ENCODE assay signal across 7 mouse cellular contexts in genomic region chr10:81408871-81409291, GRCm38 (mm10). TPM values are rescaled to one million over a fixed set of nuclear protein-coding genes. Genes with fewer than 3 reads are reported as not detected.
DNase-seq lines count a peak whose midpoint lies in the region; ATAC-seq and TF ChIP-seq lines count a peak whose summit lies in the region.

No protein-coding gene starts in this region.

- WGBS in embryonic facial prominence, embryonic 12.5 days, result 16% methylated on average over 9 of the region's 9 CpGs
- WGBS in heart, embryonic 12.5 days, result 20% methylated on average over 9 of the region's 9 CpGs
- 15% methylated on average over 9 of the region's 9 CpGs for WGBS in kidney, postnatal 0 days

- no peak overlapping the region for H3K9ac ChIP-seq in ES-Bruce4 (ENCODE audit: low read depth, poor library complexity, severe bottlenecking)
- H3K9ac ChIP-seq in embryonic facial prominence, embryonic 12.5 days, result no peak overlapping the region
- H3K9ac ChIP-seq in heart, embryonic 12.5 days, result peak overlapping the region; percentile 15; the same call in 1 of the 2 replicates
- H3K9ac ChIP-seq in kidney, postnatal 0 days (ENCODE audit: low read depth, low read length), result no peak overlapping the region

- 0 out of 2 replicates have a peak overlapping the region, but pooled peaks have one; percentile 21 for H3K27ac ChIP-seq in ES-Bruce4 (ENCODE audit: insufficient read depth, low read length)
- 0 out of 2 replicates have a peak overlapping the region, but pooled peaks have one; percentile 54 for H3K27ac ChIP-seq in embryonic facial prominence, embryonic 12.5 days
- H3K27ac ChIP-seq in heart, embryonic 12.5 days (ENCODE audit: poor library complexity, severe bottlenecking), result peak overlapping the region; percentile 92
- H3K27ac ChIP-seq in kidney, postnatal 0 days, result peak overlapping the region; percentile 69

- H3K27me3 ChIP-seq in ES-Bruce4 (ENCODE audit: control insufficient read depth, insufficient read depth, low read length, poor library complexity, severe bottlenecking), result no peaks in the 10 kb centered on the region
- H3K27me3 ChIP-seq in embryonic facial prominence, embryonic 12.5 days, result peaks cover 27% of the 10 kb centered on the region
- H3K27me3 ChIP-seq in heart, embryonic 12.5 days (replicated peaks), result 0 out of 2 replicates have a peak, but pooled peaks cover 5% of the 10 kb centered on the region
- no peaks in the 10 kb centered on the region for H3K27me3 ChIP-seq in kidney, postnatal 0 days (ENCODE audit: insufficient read depth, low read length)

- no peak for TF ChIP-seq EP300 in ES-Bruce4 (IDR thresholded peaks at IDR 0.05; ENCODE audit: insufficient read depth, low read depth, low read length)

- 0 out of 2 replicates have a peak overlapping the region, but pooled peaks have one; percentile 18 for H3K4me3 ChIP-seq in ES-Bruce4 (ENCODE audit: low read depth, low read length)
- H3K4me3 ChIP-seq in embryonic facial prominence, embryonic 12.5 days, result no peak overlapping the region
- H3K4me3 ChIP-seq in heart, embryonic 12.5 days, result no peak overlapping the region
- no peak overlapping the region for H3K4me3 ChIP-seq in kidney, postnatal 0 days (replicated peaks; ENCODE audit: low read depth, low read length)

- peak; percentile 92 for DNase-seq in adrenal gland, postnatal 10 days
- DNase-seq in kidney, postnatal 0 days (ENCODE audit: low spot score), result peak; percentile 82
- peak; percentile 94 for DNase-seq in lung, postnatal 25 days (ENCODE audit: low spot score)
- DNase-seq in spleen, adult 18-20 months, result peak; percentile 65 to 83

- H3K36me3 ChIP-seq in ES-Bruce4 (ENCODE audit: control insufficient read depth, insufficient read depth, low read length, poor library complexity, severe bottlenecking), result no peaks in the 10 kb centered on the region
- peaks cover 35% of the 10 kb centered on the region for H3K36me3 ChIP-seq in embryonic facial prominence, embryonic 12.5 days
- H3K36me3 ChIP-seq in heart, embryonic 12.5 days, result peaks cover 43% of the 10 kb centered on the region
- peaks cover 27% of the 10 kb centered on the region for H3K36me3 ChIP-seq in kidney, postnatal 0 days (ENCODE audit: insufficient read depth, low read length)

- no peaks in the 10 kb centered on the region for H3K9me3 ChIP-seq in ES-Bruce4 (replicated peaks; ENCODE audit: control insufficient read depth, insufficient read depth, low read length, poor library complexity, severe bottlenecking)
- H3K9me3 ChIP-seq in embryonic facial prominence, embryonic 12.5 days, result no peaks in the 10 kb centered on the region
- H3K9me3 ChIP-seq in heart, embryonic 12.5 days (replicated peaks), result no peaks in the 10 kb centered on the region
- no peaks in the 10 kb centered on the region for H3K9me3 ChIP-seq in kidney, postnatal 0 days (replicated peaks; ENCODE audit: low read length)

- no peak overlapping the region; the same call in 1 of the 2 replicates for H3K4me2 ChIP-seq in embryonic facial prominence, embryonic 12.5 days (replicated peaks)
- no peak overlapping the region for H3K4me2 ChIP-seq in heart, embryonic 12.5 days
- H3K4me2 ChIP-seq in kidney, postnatal 0 days (ENCODE audit: low read length), result no peak overlapping the region

- no peak for TF ChIP-seq CTCF in ES-Bruce4 (IDR thresholded peaks at IDR 0.05; ENCODE audit: low read depth, low read length)
- peak; percentile 88 for TF ChIP-seq CTCF in kidney, postnatal 0 days (IDR thresholded peaks at IDR 0.05; ENCODE audit: low read depth)

- peaks cover 28% of the 10 kb centered on the region for H3K4me1 ChIP-seq in ES-Bruce4 (ENCODE audit: control insufficient read depth, insufficient read depth, low read length)
- H3K4me1 ChIP-seq in embryonic facial prominence, embryonic 12.5 days, result peaks cover 74% of the 10 kb centered on the region
- peaks cover 97% of the 10 kb centered on the region for H3K4me1 ChIP-seq in heart, embryonic 12.5 days (replicated peaks)
- peaks cover 45% of the 10 kb centered on the region for H3K4me1 ChIP-seq in kidney, postnatal 0 days (replicated peaks; ENCODE audit: insufficient read depth, low read length)

- TF ChIP-seq POLR2A in ES-Bruce4 (IDR thresholded peaks at IDR 0.05; ENCODE audit: insufficient read depth, low read length), result no peak

- ATAC-seq in embryonic facial prominence, embryonic 12.5 days (ENCODE audit: insufficient number of reproducible peaks, insufficient read depth, low FRiP score, low TSS enrichment), result 0 out of 2 replicates have a peak, but pooled peaks have one; percentile 29
- peak; percentile 49 for ATAC-seq in heart, embryonic 12.5 days (ENCODE audit: insufficient number of reproducible peaks, low FRiP score)
- peak; percentile 59 for ATAC-seq in kidney, postnatal 0 days (replicated peaks; ENCODE audit: low FRiP score, low read depth)

RNA-seq across cellular contexts. Expression of gene Smim24, which starts 16.0 kb away (rescaled TPM):
- 4.8 and 5.3 TPM in 2 replicates for polyA plus RNA-seq in ES-Bruce4 (2011; ENCODE audit: insufficient read depth, insufficient read length, low read depth, missing spikeins)
- 1 to 10 TPM; 1.2 to 1.6 TPM for total RNA-seq in adrenal gland, postnatal 10 days (2021)
- polyA plus RNA-seq in embryonic facial prominence, embryonic 12.5 days (2016; fragmentation: Nextera tagmentation; extraction: Ambion mirVana), result 3.1 and 3.4 TPM in 2 replicates
- 2.9 and 4.3 TPM in 2 replicates for polyA plus RNA-seq in heart, embryonic 12.5 days (2016; fragmentation: Nextera tagmentation; extraction: Ambion mirVana)
- 62.4 and 68.6 TPM in 2 replicates for polyA plus RNA-seq in kidney, postnatal 0 days (2015; fragmentation: Nextera tagmentation; extraction: Ambion mirVana)

RNA-seq across cellular contexts. Expression of gene Gm48552, which starts 20.1 kb away (rescaled TPM):
- polyA plus RNA-seq in ES-Bruce4 (2011; ENCODE audit: insufficient read depth, insufficient read length, low read depth, missing spikeins), result 1.1 TPM in 1 of 2 replicates, not detected in the other
- 1 to 10 TPM in 1 of 2 experiments, under 1 TPM in 1; 0.45 to 1.9 TPM for total RNA-seq in adrenal gland, postnatal 10 days (2021)
- 2.0 and 3.8 TPM in 2 replicates for polyA plus RNA-seq in embryonic facial prominence, embryonic 12.5 days (2016; fragmentation: Nextera tagmentation; extraction: Ambion mirVana)
- 1.2 and 1.8 TPM in 2 replicates for polyA plus RNA-seq in heart, embryonic 12.5 days (2016; fragmentation: Nextera tagmentation; extraction: Ambion mirVana)
- 0.82 and 1.9 TPM in 2 replicates for polyA plus RNA-seq in kidney, postnatal 0 days (2015; fragmentation: Nextera tagmentation; extraction: Ambion mirVana)

RNA-seq across cellular contexts. Expression of gene Gm48551, which starts 24.6 kb away (rescaled TPM):
- polyA plus RNA-seq in ES-Bruce4 (2011; ENCODE audit: insufficient read depth, insufficient read length, low read depth, missing spikeins), result 1.5 TPM in 1 of 2 replicates, not detected in the other
- 1 to 10 TPM; 1.1 to 1.6 TPM for total RNA-seq in adrenal gland, postnatal 10 days (2021)
- polyA plus RNA-seq in embryonic facial prominence, embryonic 12.5 days (2016; fragmentation: Nextera tagmentation; extraction: Ambion mirVana), result 2.9 and 4.1 TPM in 2 replicates
- polyA plus RNA-seq in heart, embryonic 12.5 days (2016; fragmentation: Nextera tagmentation; extraction: Ambion mirVana), result 1.9 and 2.2 TPM in 2 replicates
- 1.9 and 2.1 TPM in 2 replicates for polyA plus RNA-seq in kidney, postnatal 0 days (2015; fragmentation: Nextera tagmentation; extraction: Ambion mirVana)

RNA-seq across cellular contexts. Expression of gene Dohh, which starts 24.7 kb away (rescaled TPM):
- 52.9 and 70.3 TPM in 2 replicates for polyA plus RNA-seq in ES-Bruce4 (2011; ENCODE audit: insufficient read depth, insufficient read length, low read depth, missing spikeins)
- total RNA-seq in adrenal gland, postnatal 10 days (2021), result 10 to 100 TPM; 52.8 to 54.2 TPM
- 73.6 and 77.0 TPM in 2 replicates for polyA plus RNA-seq in embryonic facial prominence, embryonic 12.5 days (2016; fragmentation: Nextera tagmentation; extraction: Ambion mirVana)
- polyA plus RNA-seq in heart, embryonic 12.5 days (2016; fragmentation: Nextera tagmentation; extraction: Ambion mirVana), result 66.7 and 66.9 TPM in 2 replicates
- 74.3 and 80.6 TPM in 2 replicates for polyA plus RNA-seq in kidney, postnatal 0 days (2015; fragmentation: Nextera tagmentation; extraction: Ambion mirVana)

RNA-seq across cellular contexts. Expression of gene Fzr1, which starts 30.6 kb away (rescaled TPM):
- polyA plus RNA-seq in ES-Bruce4 (2011; ENCODE audit: insufficient read depth, insufficient read length, low read depth, missing spikeins), result 47.8 and 51.4 TPM in 2 replicates
- total RNA-seq in adrenal gland, postnatal 10 days (2021), result 10 to 100 TPM; 42.1 to 51.7 TPM
- polyA plus RNA-seq in embryonic facial prominence, embryonic 12.5 days (2016; fragmentation: Nextera tagmentation; extraction: Ambion mirVana), result 140 and 143 TPM in 2 replicates
- polyA plus RNA-seq in heart, embryonic 12.5 days (2016; fragmentation: Nextera tagmentation; extraction: Ambion mirVana), result 96.4 and 99.5 TPM in 2 replicates
- polyA plus RNA-seq in kidney, postnatal 0 days (2015; fragmentation: Nextera tagmentation; extraction: Ambion mirVana), result 67.5 and 70.6 TPM in 2 replicates

Comparison
In these comparisons a context has a peak if more than half of its experiments do, and no peak if none do; other contexts are left out.
1. H3K27ac ChIP-seq: peak in every context shown above with its lines; median percentile 92 in heart, embryonic 12.5 days; 69 in kidney, postnatal 0 days; 54 in embryonic facial prominence, embryonic 12.5 days; 21 in ES-Bruce4.
2. RNA of gene Smim24, which starts 16.0 kb away (polyA plus RNA-seq): 62.4 to 68.6 TPM in kidney, postnatal 0 days; 4.8 to 5.3 TPM in ES-Bruce4, 3.1 to 3.4 TPM in embryonic facial prominence, embryonic 12.5 days and 2.9 to 4.3 TPM in heart, embryonic 12.5 days; every median in the first group is over 10 times any median in the second.
3. Peak in every context shown above with its lines, with median percentiles within 50 percentile points of each other: DNase-seq and ATAC-seq.